Mouse (Mus musculus) embryonic fibroblast, embryonic 13.5 days (primary cell): ENCODE measurements around the gene Ppp3ca.

Experiments
- CTCF ChIP-seq: IDR thresholded peaks from 2 replicates; pipeline ENCODE4 v1.5.1; 2011; ENCODE audit warnings: mild to moderate bottlenecking, control low read depth, low read length, moderate library complexity, borderline replicate concordance; ENCODE audit not compliant: insufficient read depth
- POLR2A ChIP-seq: IDR thresholded peaks from 2 replicates; pipeline ENCODE4 v1.6.1; 2011; ENCODE audit warnings: low read depth, mild to moderate bottlenecking, control low read depth, low read length, moderate library complexity

- TF ChIP-seq CTCF (no peak), POLR2A (no peak)
These were observed 52.0 kb downstream of the Ppp3ca start for GRCm38 (mm10) chr3:136721804-136722427.
